Mouse (Mus musculus) neural tube, embryonic 14.5 days (tissue): Measurements from ENCODE around the gene Plekha6. TPM values are rescaled to one million over a fixed set of nuclear protein-coding genes. Genes with fewer than 3 reads are reported as not detected.
A peak's percentile ranks its signal among the peaks of the same experiment; 100 is the strongest.

Experiments
- ATAC-seq: fragments of 200-750 bp; cut with Nextera tagmentation; 2 replicates; pipeline ENCODE4 v1.8.0; 2017; ENCODE audit warnings: low read depth, mild to moderate bottlenecking, moderate TSS enrichment, moderate library complexity
- H3K27ac ChIP-seq: fragments of 300-500 bp; sonication (generic); 2 replicates; pipeline ENCODE4 v1.5.1; 2014; ENCODE audit warnings: low read depth, mild to moderate bottlenecking, control low read depth, low read length, moderate library complexity, mixed read lengths
- H3K27me3 ChIP-seq: fragments of 300-500 bp; sonication (generic); 2 replicates; pipeline ENCODE4 v1.6.1; 2014; ENCODE audit warnings: low read length; ENCODE audit not compliant: control insufficient read depth, insufficient read depth
- H3K36me3 ChIP-seq: fragments of 300-500 bp; sonication (generic); 2 replicates; pipeline ENCODE4 v1.6.1; 2014; ENCODE audit warnings: low read length, mixed read lengths; ENCODE audit not compliant: control insufficient read depth, insufficient read depth
- H3K4me1 ChIP-seq: fragments of 300-500 bp; sonication (generic); 2 replicates; pipeline ENCODE4 v1.6.1; 2014; ENCODE audit warnings: low read length; ENCODE audit not compliant: control insufficient read depth, insufficient read depth
- H3K4me2 ChIP-seq: fragments of 300-500 bp; sonication (generic); 2 replicates; pipeline ENCODE4 v1.6.1; 2014; ENCODE audit warnings: mild to moderate bottlenecking, low read depth, low read length, control low read depth
- H3K4me3 ChIP-seq: fragments of 300-500 bp; sonication (generic); 2 replicates; pipeline ENCODE4 v1.5.1; 2014; ENCODE audit warnings: low read depth, low read length, control low read depth, mixed read lengths
- H3K9ac ChIP-seq: fragments of 300-500 bp; sonication (generic); replicated peaks from 2 replicates; pipeline ENCODE4 v1.6.1; 2014; ENCODE audit warnings: low read depth, mild to moderate bottlenecking, control low read depth, low read length, mixed read lengths
- H3K9me3 ChIP-seq: fragments of 300-500 bp; sonication (generic); 2 replicates; pipeline ENCODE4 v1.6.1; 2016; ENCODE audit warnings: low read length; ENCODE audit not compliant: control insufficient read depth
- WGBS: fragments of 180-500 bp; shearing (Covaris S2); extraction: QIAGEN DNeasy Blood & Tissue Kit; methylation state at CpG from one replicate; pipeline ENCODE4 v1.1.7; 2014; 5-methylcytosine and 5-hydroxymethylcytosine counted together
- polyA plus RNA-seq: library from polyadenylated mRNA; unstranded; fragments of >200 nt; fragmentation: Nextera tagmentation; extraction: Ambion mirVana; gene quantifications from 2 replicates; pipeline ENCODE4 v1.2.1, GENCODE M21; 2014

The Plekha6 gene
- polyA plus RNA-seq, 1 experiment from 2014 or later: 27.9 TPM

DNA sequence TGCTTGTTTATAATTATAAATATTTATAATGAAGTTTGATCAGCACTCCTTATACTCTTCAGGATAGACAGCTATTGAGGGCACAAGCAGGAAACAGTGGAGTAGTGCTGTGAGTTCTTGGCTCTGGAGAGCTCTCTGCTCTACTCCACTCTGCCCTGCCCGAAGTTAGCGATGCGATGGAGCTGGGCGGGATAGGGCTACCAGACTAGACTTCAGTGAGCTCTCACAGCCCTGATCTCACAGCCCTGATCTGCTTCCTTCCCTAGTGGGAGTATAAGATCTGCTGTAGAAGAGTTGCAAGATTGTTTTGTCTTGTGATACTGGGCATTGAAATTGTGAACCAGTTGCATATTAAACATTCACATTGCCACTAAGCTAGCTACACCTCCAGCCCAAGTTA, 29.1 kb upstream of the Plekha6 start:
- H3K4me2 ChIP-seq: peak overlapping the region; percentile 100
- no peak for ATAC-seq
- H3K9ac ChIP-seq: no peak overlapping the region
- 59% methylated on average over 4 of the region's 4 CpGs for WGBS
- H3K27me3 ChIP-seq: peaks cover 3% of the 10 kb centered on the region; the same call in 1 of the 2 replicates
- H3K4me1 ChIP-seq: peaks cover 30% of the 10 kb centered on the region
- H3K27ac ChIP-seq: no peak overlapping the region
- no peaks in the 10 kb centered on the region for H3K9me3 ChIP-seq
- H3K4me3 ChIP-seq: peak overlapping the region; percentile 97
- H3K36me3 ChIP-seq: peaks cover 21% of the 10 kb centered on the region

DNA sequence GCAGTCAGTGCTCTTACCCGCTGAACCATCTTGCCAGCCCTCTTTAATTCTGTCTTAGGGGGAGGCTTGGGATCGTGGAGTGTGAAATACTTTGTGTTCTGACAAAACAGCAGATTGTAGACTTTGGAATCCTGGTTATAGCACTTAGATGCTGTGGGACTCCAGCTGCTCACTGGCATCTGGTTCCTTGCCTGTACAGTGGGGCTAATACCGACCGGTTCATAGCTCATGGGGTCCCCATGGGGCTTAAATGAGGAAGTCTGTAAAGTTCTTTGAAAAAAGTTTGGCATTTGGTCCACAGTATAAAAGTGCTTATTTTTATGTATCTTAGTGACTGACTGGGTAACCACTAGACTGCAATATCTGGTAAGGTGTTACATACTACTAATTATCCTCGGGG, 28.2 kb upstream of the Plekha6 start:
- Histone ChIP-seq H3K9me3 (no peaks in the 10 kb centered on the region), H3K4me1 (peaks cover 30% of the 10 kb centered on the region), H3K27me3 (peaks cover 3% of the 10 kb centered on the region; the same call in 1 of the 2 replicates), H3K27ac (no peak overlapping the region), H3K9ac (no peak overlapping the region), H3K36me3 (peaks cover 26% of the 10 kb centered on the region), H3K4me3 (no peak overlapping the region), H3K4me2 (peak overlapping the region; percentile 100; the same call in 1 of the 2 replicates)
- no peak for ATAC-seq
- WGBS: 55% methylated on average over 5 of the region's 5 CpGs

DNA sequence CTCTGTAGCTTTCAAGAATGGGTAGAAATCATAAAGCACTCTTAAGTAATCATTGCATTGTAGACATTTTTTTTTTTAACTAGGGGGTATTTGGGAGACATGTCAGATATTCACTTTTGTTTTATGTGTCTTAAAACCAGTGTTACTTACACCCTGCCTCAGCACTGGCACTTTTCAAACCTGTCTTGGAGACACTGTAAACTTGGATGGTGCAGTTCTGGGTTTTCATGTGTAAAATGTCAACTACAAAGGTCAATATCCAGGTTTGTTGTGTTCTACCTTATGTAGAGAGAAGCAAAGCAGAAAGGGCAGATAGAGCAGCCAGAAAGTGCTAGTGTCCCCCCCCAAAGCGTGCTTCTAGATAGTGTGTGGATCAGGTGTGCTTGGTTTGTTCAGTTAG, 25.6 kb upstream of the Plekha6 start:
- 100% methylated on average over 1 of the region's 1 CpGs for WGBS
- Histone ChIP-seq H3K4me1 (peaks cover 20% of the 10 kb centered on the region), H3K4me2 (no peak overlapping the region), H3K27me3 (no peaks in the 10 kb centered on the region), H3K4me3 (no peak overlapping the region), H3K27ac (no peak overlapping the region), H3K36me3 (peaks cover 26% of the 10 kb centered on the region), H3K9ac (no peak overlapping the region), H3K9me3 (no peaks in the 10 kb centered on the region)
- ATAC-seq: no peak

DNA sequence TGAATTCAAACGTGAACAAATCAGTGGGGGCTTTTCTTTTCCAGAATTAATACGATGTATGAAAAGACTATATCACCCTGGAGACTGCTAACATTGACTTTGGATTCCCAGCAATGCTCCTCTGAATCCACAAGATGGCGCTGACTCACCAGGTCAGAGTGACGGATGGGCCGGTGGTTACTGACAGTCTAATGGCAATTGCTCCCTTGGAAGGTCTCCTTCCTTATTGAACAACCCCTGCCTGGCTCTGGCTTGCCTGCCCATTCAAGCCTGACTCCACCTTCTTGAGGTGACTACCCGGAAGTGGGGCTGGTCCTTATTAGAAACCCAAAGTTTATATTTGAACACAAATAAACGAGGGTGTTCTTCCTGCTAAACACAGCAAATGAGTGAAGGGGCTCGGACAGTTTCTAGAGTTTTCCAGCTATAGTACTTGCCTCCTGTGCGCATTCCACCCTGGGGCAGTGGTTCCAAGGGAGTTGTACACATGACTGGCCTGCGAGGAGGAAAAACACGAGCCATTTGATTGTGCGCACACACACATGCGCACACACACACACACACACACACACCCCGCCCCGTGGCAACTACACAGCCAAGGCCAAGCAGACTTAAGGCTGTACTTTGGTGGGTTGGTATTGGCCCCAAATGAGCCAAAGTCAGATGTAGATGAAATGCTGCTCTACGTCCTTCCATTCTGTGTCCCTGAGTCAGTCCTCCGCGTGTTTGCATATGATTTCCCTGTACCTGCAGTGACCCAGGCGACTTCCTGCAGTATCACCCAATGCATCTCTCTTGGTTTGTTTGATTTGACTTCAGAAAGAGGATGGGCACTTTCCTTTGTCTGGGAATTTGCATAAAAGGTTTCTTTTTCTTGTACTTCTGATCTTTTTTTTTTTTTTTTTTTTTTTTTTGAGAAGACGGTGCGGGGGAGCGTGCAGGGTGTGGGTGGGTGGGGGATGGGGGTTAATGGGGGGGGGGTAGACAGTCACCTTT, 17.7 kb upstream of the Plekha6 start:
- Histone ChIP-seq H3K27ac (no peak overlapping the region), H3K4me3 (no peak overlapping the region), H3K4me1 (no peaks in the 10 kb centered on the region), H3K36me3 (no peaks in the 10 kb centered on the region; the same call in 1 of the 2 replicates), H3K9ac (no peak overlapping the region), H3K27me3 (no peaks in the 10 kb centered on the region), H3K4me2 (no peak overlapping the region), H3K9me3 (no peaks in the 10 kb centered on the region)
- ATAC-seq: peak; percentile 77
- 63% methylated on average over 22 of the region's 22 CpGs for WGBS

DNA sequence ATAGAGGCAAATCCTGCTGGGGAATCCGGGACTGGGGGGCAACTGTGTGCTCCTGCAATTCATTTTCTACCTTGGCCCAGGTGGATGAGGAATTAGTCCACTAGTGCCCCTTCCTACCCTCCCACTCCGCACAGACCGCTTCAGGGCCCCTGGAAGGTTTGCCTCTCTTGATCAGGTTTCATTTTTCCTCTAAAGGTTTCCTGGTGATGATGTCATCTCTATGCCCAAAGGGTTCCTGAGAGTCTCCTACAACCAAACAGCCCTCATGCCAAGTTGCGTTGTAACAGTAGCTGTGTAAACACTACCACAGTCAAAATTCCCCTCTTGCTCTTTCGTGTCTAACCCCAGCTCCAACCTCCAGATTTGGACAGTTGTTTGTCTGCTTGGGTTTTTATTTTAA, 16.7 kb upstream of the Plekha6 start:
- Histone ChIP-seq H3K36me3 (no peaks in the 10 kb centered on the region), H3K9me3 (no peaks in the 10 kb centered on the region), H3K27me3 (no peaks in the 10 kb centered on the region), H3K4me2 (no peak overlapping the region), H3K9ac (no peak overlapping the region), H3K4me3 (no peak overlapping the region), H3K27ac (no peak overlapping the region), H3K4me1 (no peaks in the 10 kb centered on the region)
- no peak for ATAC-seq
- WGBS: 88% methylated on average over 5 of the region's 5 CpGs

DNA sequence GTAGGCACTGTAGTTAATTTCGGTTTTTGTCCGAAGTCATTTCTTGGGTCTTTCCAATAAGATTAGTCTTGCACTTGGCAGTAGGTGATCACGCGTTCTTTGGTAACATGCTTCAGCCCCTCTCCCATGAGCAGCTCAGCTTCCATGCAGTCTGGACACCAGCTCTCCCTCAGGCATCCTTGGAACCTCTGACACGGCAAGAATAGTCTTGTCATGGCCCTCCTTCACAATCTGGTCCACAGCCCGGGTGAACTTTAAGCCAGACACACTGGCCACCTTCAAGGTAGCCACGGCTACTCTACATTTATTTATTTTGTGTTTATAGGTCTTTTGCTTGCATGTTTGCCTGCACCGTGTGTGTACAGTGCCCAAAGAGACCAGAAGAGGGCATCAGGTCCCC, 15.9 kb upstream of the Plekha6 start:
- Histone ChIP-seq H3K9ac (no peak overlapping the region), H3K36me3 (no peaks in the 10 kb centered on the region), H3K4me1 (no peaks in the 10 kb centered on the region), H3K27me3 (no peaks in the 10 kb centered on the region), H3K9me3 (no peaks in the 10 kb centered on the region), H3K27ac (no peak overlapping the region), H3K4me3 (no peak overlapping the region), H3K4me2 (no peak overlapping the region)
- ATAC-seq: no peak
- WGBS: 92% methylated on average over 8 of the region's 8 CpGs

DNA sequence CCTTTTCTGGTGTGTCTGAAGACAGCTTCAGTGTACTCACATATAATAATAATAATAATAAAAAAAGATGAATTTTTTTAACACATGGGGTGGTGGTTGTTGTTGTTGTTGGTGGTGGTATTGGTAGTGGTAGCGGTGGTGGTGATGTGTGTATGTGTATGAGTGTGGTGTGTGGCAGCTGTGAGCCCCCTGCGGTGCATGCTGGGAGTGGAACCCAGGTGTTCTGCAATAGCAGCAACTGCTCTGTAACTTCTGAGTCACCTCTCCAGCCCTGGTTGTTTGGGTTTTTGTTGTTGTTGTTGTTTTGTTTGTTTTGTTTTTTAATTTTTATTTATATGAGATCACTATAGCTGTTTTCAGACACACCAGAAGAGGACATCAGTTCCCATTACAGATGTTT, 13.5 kb upstream of the Plekha6 start:
- Histone ChIP-seq H3K27ac (no peak overlapping the region), H3K36me3 (no peaks in the 10 kb centered on the region), H3K4me1 (no peaks in the 10 kb centered on the region), H3K27me3 (no peaks in the 10 kb centered on the region), H3K4me3 (no peak overlapping the region), H3K4me2 (no peak overlapping the region), H3K9me3 (no peaks in the 10 kb centered on the region), H3K9ac (no peak overlapping the region)
- ATAC-seq: no peak
- WGBS: 98% methylated on average over 2 of the region's 2 CpGs

DNA sequence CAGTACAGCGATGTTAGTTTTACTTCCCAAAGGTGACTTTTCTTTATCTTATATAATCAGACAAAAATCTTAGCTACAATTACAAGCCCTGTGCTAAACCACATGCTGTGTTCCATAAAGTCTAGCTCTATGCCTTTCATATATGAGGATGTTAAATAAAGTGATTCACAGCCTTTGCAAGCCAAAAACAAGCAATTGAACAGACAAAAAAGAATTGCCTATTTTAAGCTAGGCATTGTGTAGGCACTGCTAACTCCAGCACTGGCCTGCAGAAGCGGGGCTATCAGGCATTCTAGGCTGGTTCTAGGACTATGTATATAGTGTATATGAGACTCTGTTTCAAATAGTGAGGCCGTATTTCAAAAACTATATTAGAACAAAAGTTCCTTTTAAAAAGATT, 11.8 kb upstream of the Plekha6 start:
- no peak overlapping the region for H3K9ac ChIP-seq
- H3K4me1 ChIP-seq: no peaks in the 10 kb centered on the region
- ATAC-seq: no peak
- no peak overlapping the region for H3K27ac ChIP-seq
- WGBS: 95% methylated on average over 3 of the region's 3 CpGs
- no peak overlapping the region for H3K4me2 ChIP-seq
- no peaks in the 10 kb centered on the region for H3K9me3 ChIP-seq
- H3K27me3 ChIP-seq: no peaks in the 10 kb centered on the region
- no peaks in the 10 kb centered on the region for H3K36me3 ChIP-seq
- H3K4me3 ChIP-seq: no peak overlapping the region

DNA sequence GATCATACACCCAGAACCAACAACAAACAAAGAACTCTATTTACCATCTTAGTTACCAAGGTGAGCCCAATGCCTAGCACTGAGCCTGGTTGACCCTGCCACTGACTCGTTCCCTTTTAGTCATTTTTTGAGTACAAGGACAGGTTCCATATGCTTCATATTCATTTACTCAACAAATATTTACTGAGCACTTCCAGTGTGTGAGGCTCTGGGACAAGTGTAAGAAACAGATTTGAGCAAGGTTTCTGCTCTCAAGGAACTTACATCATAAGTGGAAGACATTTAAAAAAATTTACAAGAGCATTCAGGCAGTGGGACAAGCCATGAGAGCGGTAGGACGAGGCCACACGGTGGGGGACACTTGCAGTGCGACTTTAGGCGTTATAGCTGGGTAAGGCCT, 8.7 kb upstream of the Plekha6 start:
- no peaks in the 10 kb centered on the region for H3K9me3 ChIP-seq
- H3K9ac ChIP-seq: no peak overlapping the region
- 88% methylated on average over 6 of the region's 6 CpGs for WGBS
- no peak overlapping the region for H3K4me3 ChIP-seq
- no peaks in the 10 kb centered on the region for H3K4me1 ChIP-seq
- H3K4me2 ChIP-seq: no peak overlapping the region
- ATAC-seq: no peak
- no peaks in the 10 kb centered on the region for H3K36me3 ChIP-seq
- H3K27ac ChIP-seq: no peak overlapping the region
- no peaks in the 10 kb centered on the region for H3K27me3 ChIP-seq
